ENCODE assay signal across 23 mouse cellular contexts in the genomic region with DNA sequence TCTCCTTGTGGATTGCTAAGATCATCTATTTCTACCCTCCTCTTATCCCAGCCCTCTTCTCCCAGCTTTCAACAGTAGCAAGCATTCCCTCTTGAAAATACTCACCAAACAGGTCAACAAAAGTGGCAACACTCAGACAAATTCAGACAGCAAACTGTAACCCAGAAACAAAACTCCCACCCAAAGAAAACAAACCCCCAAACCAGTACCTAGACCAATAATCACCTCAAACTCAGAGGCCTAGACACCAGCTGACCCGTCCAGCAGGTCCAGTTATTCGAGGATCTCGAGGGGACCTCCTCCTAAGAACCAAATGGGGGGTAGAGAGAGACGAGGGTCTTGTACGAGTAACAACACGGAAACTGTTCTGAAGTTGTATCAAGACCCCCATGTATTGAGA. TPM values are rescaled to one million over a fixed set of nuclear protein-coding genes. Genes with fewer than 3 reads are reported as not detected.
"Had no signal": no experiment of that assay in that cellular context is flagged by ENCODE, and none has a peak within 500 bp of the region (broad histone marks: within the 10 kb centered on the region; RNA-seq: fewer than 3 reads in every experiment).

No protein-coding gene starts in this region.

- H3K27ac ChIP-seq: midbrain, embryonic 10.5 days; midbrain, embryonic 12.5 days; neural tube, embryonic 13.5 days; neural tube, embryonic 15.5 days; stomach, embryonic 15.5 days; stomach, postnatal 0 days had no signal

- ATAC-seq: midbrain, embryonic 16.5 days had no signal

- H3K4me1 ChIP-seq: midbrain, embryonic 10.5 days; midbrain, embryonic 12.5 days; neural tube, embryonic 13.5 days; neural tube, embryonic 15.5 days; stomach, embryonic 15.5 days had no signal

- H3K36me3 ChIP-seq: midbrain, embryonic 10.5 days; midbrain, embryonic 12.5 days; neural tube, embryonic 13.5 days; neural tube, embryonic 15.5 days; stomach, embryonic 15.5 days had no signal

- H3K9ac ChIP-seq: lung, embryonic 14.5 days; midbrain, embryonic 12.5 days; neural tube, embryonic 13.5 days; neural tube, embryonic 15.5 days; stomach, embryonic 15.5 days had no signal

- H3K27me3 ChIP-seq: midbrain, embryonic 12.5 days; neural tube, embryonic 13.5 days; neural tube, embryonic 15.5 days; stomach, embryonic 15.5 days had no signal

- DNase-seq: lung, adult 18-20 months; lung, embryonic 14.5 days; lung, postnatal 10 days; lung, postnatal 4 days; midbrain, embryonic 14.5 days; retina, postnatal 1 day; right cerebral cortex, adult 18-20 months; thymus, adult 2 months; thymus, postnatal 25 days; thymus, postnatal 4 days had no signal

- H3K4me3 ChIP-seq: midbrain, embryonic 10.5 days; midbrain, embryonic 12.5 days; myocyte; neural tube, embryonic 13.5 days; neural tube, embryonic 15.5 days; stomach, embryonic 15.5 days had no signal

RNA-seq across cellular contexts. Expression of gene Nlrp4f, which starts 20.2 kb away (rescaled TPM):
- total RNA-seq: megakaryocyte-erythroid progenitor cell, adult 5-6 weeks had no signal
- polyA plus RNA-seq: liver, embryonic 16.5 days; lung, embryonic 14.5 days; lung, embryonic 16.5 days; midbrain, embryonic 12.5 days; midbrain, embryonic 16.5 days; myocyte; neural tube, embryonic 13.5 days; neural tube, embryonic 15.5 days; spleen, adult 2 months; stomach, embryonic 15.5 days; stomach, postnatal 0 days had no signal

RNA-seq across cellular contexts. Expression of gene Gm10775, which starts 33.4 kb away (rescaled TPM):
- total RNA-seq: megakaryocyte-erythroid progenitor cell, adult 5-6 weeks had no signal
- polyA plus RNA-seq: liver, embryonic 16.5 days; lung, embryonic 14.5 days; lung, embryonic 16.5 days; midbrain, embryonic 10.5 days; midbrain, embryonic 12.5 days; midbrain, embryonic 14.5 days; myocyte; neural tube, embryonic 11.5 days; spleen, adult 2 months; stomach, embryonic 15.5 days; stomach, postnatal 0 days; thymus, adult 2 months had no signal
